Mouse (Mus musculus): Measurements from ENCODE around the gene Gm13199.

DNA sequence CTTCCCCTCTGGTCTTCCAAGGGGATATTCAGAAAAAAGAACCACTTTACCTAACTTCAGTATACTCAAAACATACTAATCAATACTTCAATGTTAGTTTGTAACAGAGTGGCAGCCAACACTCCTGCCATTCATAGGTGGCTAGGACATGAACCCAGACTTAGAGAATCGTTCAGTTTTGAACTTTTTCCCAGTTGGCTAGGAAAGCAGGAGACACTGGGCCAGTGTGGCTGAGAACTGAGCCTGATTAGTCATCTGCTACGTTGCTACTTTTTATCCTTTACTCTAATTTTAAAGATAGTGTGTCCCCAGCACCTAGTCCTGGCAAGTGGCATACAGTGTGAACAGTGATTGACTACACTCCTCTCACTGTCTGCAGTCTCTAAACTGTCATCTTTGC lies 4.9 kb upstream of the Gm13199 start:
- TF ChIP-seq CTCF (IDR thresholded peaks at IDR 0.05; ENCODE audit: low read depth) (no peak), EP300 (optimal IDR thresholded peaks at IDR 0.05) (no peak)

Data from stomach, postnatal 0 days (tissue).